Mouse (Mus musculus) frontal cortex, adult 2 months (tissue): Measurements from ENCODE around the gene Olfr1128. TPM values are rescaled to one million over a fixed set of nuclear protein-coding genes. Genes with fewer than 3 reads are reported as not detected.
A peak's percentile ranks its signal among the peaks of the same experiment; 100 is the strongest.
"Not testable (repeated sequence)": the region's sequence is repeated elsewhere in the genome, so short reads cannot be mapped to it uniquely, and the experiment has no call there.

Experiments
- DNase-seq, 2 experiments: peaks; one replicate each; pipeline ENCODE4 v3.0.0; 2022; ENCODE audit warnings: low spot score in 1 of 2; ENCODE audit errors: extremely low spot score in 1 of 2
- polyA plus RNA-seq: library from polyadenylated mRNA; depleted of rRNA; stranded (reverse); fragments of >200 nt; gene quantifications from 2 replicates; pipeline ENCODE4 v1.2.3, GENCODE M21; 2012; rRNA removed

Gene Olfr1128
- not detected in 2 replicates for polyA plus RNA-seq

DNA sequence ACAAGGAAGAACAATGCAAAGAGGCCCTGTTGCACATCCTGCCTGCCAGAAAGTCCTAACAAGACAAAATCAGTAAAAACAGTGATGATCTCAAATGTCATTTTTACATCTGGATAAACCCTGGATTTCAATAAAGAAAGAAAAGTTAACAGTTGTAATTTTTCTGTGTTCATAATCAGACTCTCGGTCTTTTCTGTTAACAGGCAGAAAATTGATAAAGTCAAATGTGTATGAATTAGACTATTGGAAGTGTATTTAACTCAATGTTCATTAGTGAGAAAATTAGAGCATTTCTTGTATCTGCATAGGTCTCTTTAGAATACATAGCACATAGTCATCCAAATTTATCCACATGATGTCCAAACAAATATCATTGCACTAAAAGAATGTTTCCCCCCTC, at the start of gene Olfr1128:
Olfr1128 (minus strand) TSS at position 101 of the 400 bp plus-strand sequence.
- DNase-seq, result no peak

DNA sequence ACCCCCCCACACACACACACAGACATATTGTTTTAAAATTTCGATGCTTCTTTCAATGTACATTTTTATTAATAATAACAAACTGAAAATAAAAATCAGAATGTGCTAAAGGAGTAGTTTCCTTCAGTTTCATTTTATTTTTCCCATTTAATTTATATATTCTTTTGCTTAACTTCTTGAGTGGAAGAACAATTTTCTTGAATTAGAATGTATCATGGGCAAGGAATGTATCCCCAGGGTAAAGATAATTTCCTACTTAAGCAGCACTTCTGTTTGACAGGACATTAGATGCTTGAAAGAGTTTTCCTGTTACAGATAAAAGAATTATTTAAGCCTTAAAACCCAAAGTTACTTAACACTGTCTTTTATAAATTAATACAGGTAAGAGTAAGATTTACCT, 28.3 kb upstream of the Olfr1128 start, which contains the start of gene Olfr1129:
Olfr1129 (plus strand) TSS at position 301 of the 400 bp plus-strand sequence.
- DNase-seq, result not testable (repeated sequence)

DNA sequence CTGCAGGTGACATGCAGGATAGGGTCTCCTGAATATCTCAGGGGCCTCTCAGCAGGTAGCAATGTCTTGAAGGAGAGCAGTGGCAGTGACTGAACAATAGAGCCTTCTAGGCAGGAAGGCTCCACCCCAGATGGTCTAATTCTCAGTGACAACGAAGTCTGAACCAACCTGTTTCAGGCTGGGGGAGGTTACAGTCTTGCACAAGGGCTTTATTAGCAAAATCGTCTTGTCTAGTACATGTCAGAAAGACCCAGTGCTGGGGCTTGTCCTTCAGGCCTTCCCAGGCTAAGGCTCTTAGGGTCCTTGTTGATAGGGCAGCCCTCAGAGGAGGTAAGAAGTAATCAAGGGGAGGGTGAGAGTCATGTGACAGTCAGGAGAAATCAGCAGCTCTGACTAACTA, 10.5 kb downstream of the Olfr1128 start:
- no peak for DNase-seq

DNA sequence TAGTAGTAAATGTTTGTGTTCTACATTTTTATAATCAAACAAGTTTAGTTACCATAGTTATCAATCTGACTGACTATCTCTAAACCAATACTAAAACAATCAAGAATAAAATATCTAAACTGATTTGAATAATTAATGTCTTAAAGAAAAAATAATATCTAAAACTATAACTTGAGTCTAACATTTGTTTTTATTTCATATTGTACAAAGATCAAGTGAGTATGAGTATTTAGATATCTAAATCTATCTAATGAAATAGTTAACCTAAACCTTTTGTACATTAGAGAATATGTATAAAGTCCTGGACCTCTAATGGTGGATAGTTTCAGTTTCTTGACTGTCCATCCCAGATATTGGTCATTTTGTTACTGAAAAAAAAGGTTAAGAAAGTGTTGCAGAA, 13.8 kb downstream of the Olfr1128 start, which contains the start of gene Olfr153:
Olfr153 (plus strand) TSS at position 301 of the 400 bp plus-strand sequence.
- DNase-seq, result no peak

DNA sequence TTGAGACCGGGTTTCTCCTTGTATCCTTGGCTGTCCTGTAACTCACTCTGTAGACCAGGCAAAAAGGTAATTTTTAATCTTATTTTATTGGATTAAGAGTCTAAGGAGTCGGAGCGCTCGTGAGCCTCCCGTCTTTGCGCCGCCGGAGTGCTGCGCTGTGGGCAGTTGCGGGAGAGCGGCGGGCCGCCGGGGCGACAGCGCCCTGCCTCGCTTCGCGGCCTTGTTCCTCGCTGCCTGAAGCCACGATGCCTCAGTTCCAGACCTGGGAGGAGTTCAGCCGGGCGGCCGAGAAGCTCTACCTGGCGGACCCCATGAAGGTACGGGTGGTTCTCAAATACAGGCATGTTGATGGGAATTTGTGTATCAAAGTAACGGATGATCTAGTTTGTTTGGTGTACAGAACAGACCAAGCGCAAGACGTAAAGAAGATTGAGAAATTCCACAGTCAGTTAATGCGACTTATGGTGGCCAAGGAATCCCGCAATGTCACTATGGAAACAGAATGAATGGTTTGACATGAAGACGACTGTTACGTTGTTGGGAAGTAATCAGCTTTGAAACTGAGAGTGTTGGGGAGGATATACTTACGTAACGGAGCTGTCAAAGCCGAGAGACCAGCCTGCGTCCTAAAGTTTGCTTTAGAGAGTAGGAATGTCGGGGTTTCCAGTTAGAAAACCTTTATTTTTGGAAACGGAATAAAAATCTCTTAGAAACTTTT, 19.3 kb downstream of the Olfr1128 start:
- peak in 1 of 2 experiments; percentile 12 for DNase-seq

DNA sequence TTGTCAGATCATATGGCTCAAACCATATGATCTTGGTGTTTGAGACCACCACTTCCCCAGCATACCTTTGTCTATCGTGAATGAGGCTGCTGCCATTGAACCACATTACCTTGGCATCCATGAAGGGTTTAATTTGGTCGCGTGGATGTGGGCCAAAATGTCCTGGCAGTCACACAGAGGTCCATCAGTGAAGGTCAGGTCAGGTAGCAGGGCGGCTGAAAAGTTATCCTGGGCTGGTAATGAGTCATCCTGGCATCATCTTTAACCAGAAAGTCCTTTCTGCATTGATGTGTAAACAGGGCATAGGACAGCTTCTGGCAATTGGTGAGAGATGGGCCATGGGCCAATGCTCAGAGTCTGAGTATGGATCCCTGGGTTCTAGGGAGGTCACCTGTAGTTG, 24.7 kb downstream of the Olfr1128 start:
- DNase-seq, result no peak

DNA sequence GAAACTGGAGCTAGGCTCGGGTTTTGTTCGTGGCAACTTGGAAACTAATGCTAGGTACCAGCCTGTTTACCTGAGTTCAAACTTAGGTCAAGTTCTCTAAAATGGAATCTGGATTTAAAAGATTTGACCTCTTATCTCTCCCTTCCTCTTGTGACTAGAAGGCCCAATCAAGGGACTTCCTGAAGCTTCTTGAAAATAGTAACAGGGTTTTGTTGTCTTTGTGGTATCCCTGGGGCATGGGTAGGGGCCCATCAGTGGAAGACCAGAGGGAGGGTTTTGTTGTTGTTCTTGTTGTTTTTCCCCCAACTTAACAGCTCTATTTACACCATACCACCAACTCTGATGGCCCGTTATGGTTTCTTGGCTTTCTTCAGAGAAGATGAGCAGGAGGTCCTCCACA, 28.8 kb downstream of the Olfr1128 start:
- no peak for DNase-seq

DNA sequence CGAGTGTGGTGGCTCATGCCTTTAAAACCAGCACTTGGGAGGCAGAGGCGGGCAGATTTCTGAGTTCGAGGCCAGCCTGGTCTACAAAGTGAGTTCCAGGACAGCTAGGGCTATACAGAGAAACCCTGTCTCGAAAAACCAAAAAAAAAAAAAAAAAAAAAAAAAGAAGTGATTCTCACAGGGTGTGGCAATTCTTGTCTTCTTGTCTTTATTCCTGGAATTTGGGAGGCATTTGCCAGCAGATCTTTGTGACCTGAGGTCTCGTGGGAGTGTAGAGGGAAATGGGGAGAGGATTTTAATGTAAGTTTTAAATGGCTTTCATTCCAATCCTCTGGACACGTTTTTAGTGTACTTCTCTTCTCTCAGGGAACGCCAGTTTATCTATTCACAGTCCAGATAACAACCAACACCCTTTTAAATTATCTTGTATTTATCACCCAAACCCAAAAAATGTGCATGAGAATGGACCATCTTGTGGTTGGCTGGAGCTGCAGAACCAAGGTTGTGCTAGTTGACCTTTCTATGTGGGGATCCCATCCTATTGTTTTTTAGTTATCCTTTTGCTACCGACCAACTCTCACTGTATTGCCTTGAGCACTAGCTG, 29.8 kb downstream of the Olfr1128 start:
- DNase-seq, result no peak

DNA sequence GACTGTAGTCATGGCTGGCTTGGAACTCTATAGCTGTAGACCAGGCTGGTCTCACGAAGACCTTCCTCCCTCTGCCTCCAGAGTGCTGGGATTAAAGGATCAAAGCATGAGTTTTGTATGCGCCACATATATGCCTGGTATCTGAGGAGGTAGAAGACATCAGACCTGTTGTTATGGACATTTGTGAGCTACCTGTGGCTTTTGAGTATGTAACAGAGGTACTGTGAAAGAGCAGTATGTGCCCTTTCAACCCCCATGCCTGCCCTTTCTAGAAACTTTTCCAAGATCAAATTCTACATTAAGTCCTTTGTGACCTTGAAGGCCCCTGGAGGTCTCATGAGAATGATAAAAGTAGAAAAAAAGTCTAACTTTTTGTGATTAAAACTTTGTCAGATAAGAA, 30.3 kb downstream of the Olfr1128 start:
- no peak for DNase-seq

DNA sequence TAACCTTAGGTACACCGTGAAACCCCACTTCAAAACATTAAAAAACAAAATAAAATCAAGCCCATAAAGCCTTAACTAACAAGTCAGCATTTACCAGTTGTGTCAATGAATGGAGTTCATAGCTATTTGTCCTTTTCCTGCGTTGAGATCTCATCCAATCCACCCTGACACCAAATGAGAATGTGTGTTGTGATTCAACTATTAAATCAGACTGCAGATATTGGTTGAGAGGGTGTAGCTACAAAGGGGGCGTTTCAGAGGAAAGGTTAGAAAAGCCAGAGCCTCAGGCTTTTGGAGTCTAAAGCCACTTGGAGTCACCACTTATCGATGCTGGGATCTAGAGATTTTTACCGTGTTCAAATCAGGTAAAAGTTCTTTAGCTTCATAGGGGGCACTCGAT, 39.1 kb downstream of the Olfr1128 start, which contains the start of gene Pramel6:
Pramel6 (plus strand) TSS at position 301 of the 400 bp plus-strand sequence.
- no peak for DNase-seq

DNA sequence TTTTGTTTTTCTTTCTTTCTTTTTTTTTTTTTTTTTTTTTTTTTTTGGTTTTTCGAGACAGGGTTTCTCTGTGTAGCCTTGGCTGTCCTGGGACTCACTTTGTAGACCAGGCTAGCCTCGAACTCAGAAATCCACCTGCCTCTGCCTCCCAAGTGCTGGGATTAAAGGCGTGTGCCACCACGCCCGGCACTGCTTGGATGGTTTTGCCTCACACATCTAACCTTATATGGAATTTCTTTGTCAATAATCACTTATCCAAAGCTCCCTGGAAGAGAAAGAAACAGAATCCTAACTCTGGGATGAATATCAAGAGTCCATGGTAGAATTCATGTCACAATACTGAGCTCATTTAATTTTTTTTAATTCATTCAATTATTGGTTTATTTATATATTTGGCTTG, 48.3 kb downstream of the Olfr1128 start, which contains the start of gene Pramel7:
Pramel7 (minus strand) TSS at position 101 of the 400 bp plus-strand sequence.
- not testable (repeated sequence) for DNase-seq

Other genes starting within 250 kb of the Olfr1128 start
- gene Olfr1118, start 238.0 kb downstream of the Olfr1128 start, polyA plus RNA-seq, result not detected in 2 replicates
- gene Olfr1120, start 190.7 kb downstream of the Olfr1128 start, polyA plus RNA-seq, result not detected in 2 replicates
- not detected in 2 replicates for gene Olfr1121, start 175.6 kb downstream of the Olfr1128 start, polyA plus RNA-seq
- gene Olfr1122, start 159.7 kb downstream of the Olfr1128 start, polyA plus RNA-seq, result not detected in 2 replicates
- gene Olfr1123, start 128.9 kb downstream of the Olfr1128 start, polyA plus RNA-seq, result not detected in 2 replicates
- not detected in 2 replicates for gene Olfr1124, start 115.3 kb downstream of the Olfr1128 start, polyA plus RNA-seq
- gene Olfr1126, start 91.6 kb downstream of the Olfr1128 start, polyA plus RNA-seq, result not detected in 2 replicates
- not detected in 2 replicates for gene Pramel7, start 48.4 kb downstream of the Olfr1128 start, polyA plus RNA-seq
- gene Pramel6, start 39.0 kb downstream of the Olfr1128 start, polyA plus RNA-seq, result not detected in 2 replicates
- not detected in 2 replicates for gene Olfr153, start 13.7 kb downstream of the Olfr1128 start, polyA plus RNA-seq
- gene Olfr1129, start 28.4 kb upstream of the Olfr1128 start, polyA plus RNA-seq, result not detected in 2 replicates
- not detected in 2 replicates for gene Olfr1130, start 60.7 kb upstream of the Olfr1128 start, polyA plus RNA-seq
- not detected in 2 replicates for gene Olfr1131, start 81.6 kb upstream of the Olfr1128 start, polyA plus RNA-seq
- gene Olfr1132, start 92.0 kb upstream of the Olfr1128 start, polyA plus RNA-seq, result not detected in 2 replicates
- not detected in 2 replicates for gene Olfr1133, start 101.8 kb upstream of the Olfr1128 start, polyA plus RNA-seq
- 0.11 TPM in 1 of 2 replicates, not detected in the other for gene Olfr1134, start 112.9 kb upstream of the Olfr1128 start, polyA plus RNA-seq
- not detected in 2 replicates for gene Olfr1135, start 128.1 kb upstream of the Olfr1128 start, polyA plus RNA-seq
- not detected in 2 replicates for gene Olfr1136, start 148.4 kb upstream of the Olfr1128 start, polyA plus RNA-seq
- gene Olfr1137, start 167.6 kb upstream of the Olfr1128 start, polyA plus RNA-seq, result 0.02 TPM in 1 of 2 replicates, not detected in the other
- gene Olfr1138, start 194.4 kb upstream of the Olfr1128 start, polyA plus RNA-seq, result not detected in 2 replicates
- 0.13 TPM in 1 of 2 replicates, not detected in the other for gene Olfr1140, start 198.2 kb upstream of the Olfr1128 start, polyA plus RNA-seq
- gene Olfr1141, start 208.4 kb upstream of the Olfr1128 start, polyA plus RNA-seq, result not detected in 2 replicates
- gene Olfr152, start 233.9 kb upstream of the Olfr1128 start, polyA plus RNA-seq, result 0.11 TPM in 1 of 2 replicates, not detected in the other